Mouse (Mus musculus) gastrocnemius, adult 2 months (tissue): ENCODE data around the gene Fam69b. TPM values are rescaled to one million over a fixed set of nuclear protein-coding genes. Genes with fewer than 3 reads are reported as not detected.

Experiments used
- DNase-seq: peaks from one replicate; pipeline ENCODE4 v3.0.0; 2022
- H3K27ac ChIP-seq: fragments of 200-600 bp; 2 replicates; pipeline ENCODE4 v1.8.1; 2022; ENCODE audit warnings: mild to moderate bottlenecking
- H3K4me3 ChIP-seq: fragments of 200-600 bp; 2 replicates; pipeline ENCODE4 v1.8.1; 2022; ENCODE audit warnings: mild to moderate bottlenecking, moderate library complexity
- CTCF ChIP-seq: fragments of 200-600 bp; IDR thresholded peaks from 2 replicates; pipeline ENCODE4 v1.8.1; 2022; ENCODE audit warnings: antibody characterized with exemption, mild to moderate bottlenecking, moderate library complexity
- intact Hi-C: fragments of 180-260 bp; cut with DNase I; formaldehyde crosslinking; loops from one replicate; pipeline ENCODE4 v1.15.1; 2025
- long read RNA-seq, 2 experiments: library from polyadenylated mRNA; stranded (forward); transcript quantifications; one replicate each; pipeline ENCODE4 v2.0.0; 2021
- total RNA-seq, 2 experiments: library from RNA; stranded (reverse); gene quantifications; 2 replicates each; pipeline ENCODE4 v1.2.3; 2021

The Fam69b gene
- 1 to 10 TPM; 1.0 to 2.3 TPM for total RNA-seq
- long read RNA-seq, experiment 1, transcript Fam69b-201 (5 exons, 1,622 nt), result major isoform, 7 of 8 reads
- long read RNA-seq, experiment 1, partial matches to known transcripts, result 0 of 8 reads
- long read RNA-seq, experiment 1, other reads (novel, unspliced or antisense), result 1 of 8 reads
- long read RNA-seq, experiment 2, partial matches to known transcripts, result 0 of 5 reads
- long read RNA-seq, experiment 2, other reads (novel, unspliced or antisense), result 1 of 5 reads

DNA sequence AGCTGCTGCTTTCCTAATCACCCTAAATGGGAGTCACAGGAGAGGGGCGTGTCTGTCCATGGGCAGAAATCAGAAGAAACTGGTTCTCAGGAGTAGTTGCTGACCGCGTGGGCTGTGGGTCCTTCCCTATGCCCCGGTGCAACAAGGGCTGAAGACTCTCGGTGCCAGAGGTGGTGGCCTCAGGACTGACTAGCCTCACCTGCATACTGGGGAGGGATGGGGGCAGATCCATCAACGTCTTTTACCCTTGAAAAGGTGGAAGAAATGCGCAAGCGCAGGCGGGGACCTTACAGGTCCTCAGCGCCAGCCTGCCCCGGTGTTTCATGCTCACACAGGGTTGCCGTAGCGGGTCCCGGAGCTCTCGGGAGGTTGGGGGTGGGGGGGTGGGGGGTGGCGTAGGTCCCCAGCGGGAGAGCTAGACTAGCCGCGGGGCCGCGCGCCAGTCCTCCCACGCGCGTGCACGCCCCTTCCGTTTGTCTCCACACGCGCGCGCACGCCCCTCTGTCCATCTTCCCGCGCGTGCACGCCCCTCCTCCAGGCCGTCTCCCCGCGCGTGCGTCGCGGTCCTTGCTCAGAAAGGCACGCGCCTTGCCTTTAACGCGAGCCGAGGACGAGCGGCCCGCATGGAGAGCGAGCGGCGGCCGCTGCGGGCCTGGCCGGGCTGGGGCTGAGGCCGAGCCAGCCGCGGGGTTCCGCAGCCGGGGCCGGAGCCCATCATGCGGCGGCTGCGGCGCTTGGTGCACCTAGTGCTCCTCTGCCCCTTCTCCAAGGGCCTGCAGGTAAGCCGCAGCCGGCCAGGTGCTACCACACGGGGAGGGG lies at the start of gene Fam69b:
Fam69b (plus strand) TSS at position 537 of the 819 bp plus-strand sequence.
- H3K4me3 ChIP-seq, result peak within 1 kb of the TSS; percentile 82
- DNase-seq, result peak; percentile 75
- TF ChIP-seq CTCF, result no peak
- peak within 1 kb of the TSS; percentile 58; the same call in 1 of the 2 replicates for H3K27ac ChIP-seq
- intact Hi-C loops, result no loop called here

DNA sequence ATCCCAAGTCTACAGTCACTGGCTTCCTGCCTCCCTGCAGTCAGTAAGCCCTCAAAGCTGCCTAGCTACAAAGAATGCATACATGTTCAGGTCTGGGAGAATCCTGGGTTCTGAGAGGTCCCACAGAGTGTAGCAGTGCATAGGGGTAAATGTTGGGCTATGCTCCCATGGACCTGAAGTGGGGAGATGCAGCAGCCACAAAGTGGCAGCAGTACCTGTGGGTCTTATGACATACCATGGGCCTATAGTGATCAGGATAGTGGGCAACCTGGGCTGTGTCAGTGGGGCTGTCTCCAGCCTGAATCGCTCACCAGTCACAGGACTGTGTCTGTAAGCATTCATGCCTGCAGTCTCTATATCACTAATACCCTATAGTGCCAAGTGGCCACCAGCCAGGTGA lies 48.5 kb upstream of the Fam69b start, which contains the start of gene Egfl7:
Egfl7 (plus strand) TSS at position 301 of the 400 bp plus-strand sequence.
- TF ChIP-seq CTCF, result no peak
- intact Hi-C loops, result no loop called here
- H3K4me3 ChIP-seq, result peak within 1 kb of the TSS; percentile 65
- no peak for DNase-seq
- peak within 1 kb of the TSS; percentile 92 for H3K27ac ChIP-seq

DNA sequence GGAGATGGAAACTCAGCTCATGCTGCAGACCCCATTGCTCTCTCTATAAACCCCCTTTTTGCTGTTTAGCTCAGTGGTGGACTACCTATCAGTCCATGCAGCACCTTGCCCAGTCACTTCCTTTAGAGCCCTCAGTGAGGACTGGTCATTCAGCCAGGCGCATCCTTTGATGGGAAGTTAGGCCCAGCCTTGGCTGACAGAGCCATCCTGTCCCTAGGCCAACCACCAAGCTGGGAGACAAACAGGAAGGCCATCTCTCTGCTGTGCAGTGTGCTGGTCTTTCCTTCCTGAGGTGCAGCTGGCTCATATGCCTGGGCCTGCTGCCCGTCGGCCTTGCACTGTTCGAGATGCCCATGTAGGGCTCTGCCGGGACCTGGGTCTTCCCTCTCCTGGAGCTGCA lies 47.5 kb upstream of the Fam69b start:
- no peak for TF ChIP-seq CTCF
- Histone ChIP-seq H3K4me3 (peak overlapping the region; percentile 65), H3K27ac (peak overlapping the region; percentile 92)
- DNase-seq, result no peak
- intact Hi-C loops, result no loop called here

DNA sequence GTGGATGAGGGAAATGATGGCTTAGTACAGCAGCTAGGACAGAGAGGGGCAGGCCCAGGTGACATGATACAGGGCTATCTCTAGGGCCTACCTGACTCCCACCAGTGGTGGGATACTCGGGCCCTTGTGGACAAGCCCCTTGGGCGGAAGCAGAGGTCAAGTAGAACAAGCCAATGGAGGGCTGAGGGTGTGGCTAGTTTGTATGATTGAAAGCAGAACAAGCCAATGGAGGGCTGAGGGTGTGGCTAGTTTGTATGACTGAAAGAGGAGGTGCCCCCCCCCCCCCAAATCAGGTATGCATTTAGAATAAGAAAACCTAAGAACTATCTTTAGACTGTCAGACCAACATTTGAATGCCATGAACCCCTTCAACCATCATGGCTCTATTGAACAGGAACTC lies 46.1 kb upstream of the Fam69b start:
- Histone ChIP-seq H3K4me3 (peak overlapping the region; percentile 65), H3K27ac (peak overlapping the region; percentile 92)
- no peak for TF ChIP-seq CTCF
- intact Hi-C loops, result no loop called here
- no peak for DNase-seq

DNA sequence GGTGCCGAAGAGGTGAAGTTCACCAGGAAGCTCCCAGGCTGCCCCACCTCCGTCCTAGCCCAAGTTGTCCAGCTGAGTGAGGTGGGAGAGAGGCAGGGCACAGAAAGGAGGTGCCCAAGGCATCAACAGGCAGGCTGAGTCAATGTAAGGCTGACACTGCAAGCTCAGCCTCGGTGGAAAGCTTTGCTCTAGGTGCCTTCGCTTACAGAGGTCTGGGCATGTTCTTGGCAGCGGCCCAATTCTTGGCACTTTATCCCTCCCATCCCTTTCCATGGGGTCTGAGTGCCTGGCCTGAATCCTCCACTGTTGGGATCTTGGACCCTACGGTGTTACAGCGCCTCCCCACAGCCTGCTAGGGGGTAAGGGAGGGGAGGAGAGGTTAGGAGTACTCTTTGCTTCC lies 45.5 kb upstream of the Fam69b start:
- H3K4me3 ChIP-seq, result peak overlapping the region; percentile 65

DNA sequence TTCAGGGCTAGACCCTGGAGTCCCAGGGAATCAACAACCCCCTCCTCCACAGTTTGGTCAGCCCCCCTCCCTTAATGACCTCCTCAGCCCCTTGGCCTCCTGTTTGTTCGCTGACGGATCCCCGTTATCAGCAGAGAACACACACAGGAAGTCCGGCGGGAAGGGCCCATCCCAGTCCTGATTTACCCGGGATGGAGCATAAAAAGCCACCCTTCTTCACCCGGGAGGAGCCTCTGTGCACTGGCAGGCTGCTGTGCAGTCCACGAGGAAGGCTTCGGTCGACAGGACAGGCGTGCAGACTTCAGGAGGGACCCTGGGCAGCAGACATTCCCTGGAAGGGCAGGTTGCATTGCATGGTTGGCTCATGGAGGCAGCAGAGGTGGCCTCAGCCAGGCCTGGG lies 44.6 kb upstream of the Fam69b start:
- intact Hi-C loops, result loop anchor here (2.0 kb wide), 1 partner anchor 13 kb away; no protein-coding TSS in a partner anchor
- DNase-seq, result peak; percentile 75
- peak overlapping the region; percentile 92 for H3K27ac ChIP-seq
- peak overlapping the region; percentile 86 for H3K4me3 ChIP-seq
- TF ChIP-seq CTCF, result no peak

More for the DNA sequence above, 45.5 kb upstream of the Fam69b start:
- no peak for TF ChIP-seq CTCF
- no peak for DNase-seq
- intact Hi-C loops, result no loop called here
- peak overlapping the region; percentile 92 for H3K27ac ChIP-seq

DNA sequence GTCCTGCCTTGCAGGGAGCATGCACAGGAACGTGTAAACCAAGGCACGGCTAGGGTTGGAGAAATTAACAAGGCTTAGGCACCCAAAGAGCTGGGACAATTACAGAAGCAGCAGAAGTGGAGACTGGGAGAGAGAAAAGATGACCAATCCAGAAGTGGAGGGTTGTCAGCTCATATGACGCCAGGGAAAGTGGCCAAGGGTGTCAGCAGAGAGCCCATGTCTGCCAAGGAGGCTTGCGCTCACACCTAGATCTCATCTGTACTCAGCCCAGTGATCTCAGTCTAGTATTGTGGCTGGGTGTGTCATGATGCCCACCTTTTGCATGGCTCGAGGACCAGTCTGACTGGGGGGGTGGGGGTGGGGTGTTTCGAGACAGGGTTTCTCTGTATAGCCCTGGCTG lies 42.5 kb upstream of the Fam69b start:
- intact Hi-C loops, result loop anchor here (2.0 kb wide), 1 partner anchor 15 kb away; no protein-coding TSS in a partner anchor
- peak overlapping the region; percentile 92 for H3K27ac ChIP-seq
- DNase-seq, result peak; percentile 73

DNA sequence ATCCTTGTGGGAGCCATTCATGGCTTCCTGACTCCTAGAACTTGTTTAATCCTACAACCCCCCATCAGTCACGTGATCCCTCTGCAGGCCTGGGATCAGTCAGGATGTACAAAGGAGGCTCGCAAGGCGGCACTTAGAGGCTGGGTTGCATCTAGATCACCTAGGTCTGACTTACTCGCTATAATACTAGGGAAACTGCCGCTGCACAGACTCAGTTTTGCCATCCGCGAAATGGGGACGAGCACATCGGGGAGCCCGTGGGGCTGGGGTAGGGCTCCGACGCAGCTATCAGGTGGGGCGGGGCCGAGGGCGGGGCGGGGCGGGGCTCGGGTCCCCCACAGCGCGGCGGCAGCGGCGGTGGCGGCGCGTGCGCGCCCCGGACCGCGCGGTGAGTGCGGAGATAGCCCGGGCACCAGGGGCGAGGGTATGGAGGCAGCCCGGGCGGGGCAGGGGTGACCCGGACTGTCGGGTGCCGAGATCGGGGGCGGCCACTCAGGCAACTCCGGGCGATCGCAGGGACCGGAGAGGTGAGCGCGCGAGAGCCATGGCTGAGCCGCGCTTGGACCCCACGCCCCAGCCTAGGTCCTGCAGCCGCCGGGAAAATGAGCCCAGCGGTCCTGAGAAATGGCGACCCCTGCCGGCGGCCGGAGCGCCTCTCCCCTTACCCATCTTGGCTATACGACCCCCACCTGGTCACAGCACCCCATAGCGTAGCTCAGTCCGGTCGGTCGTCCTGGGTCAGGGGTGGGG lies 41.8 kb upstream of the Fam69b start, which contains the start of gene Gm20532:
Gm20532 (plus strand) TSS at position 346 of the 750 bp plus-strand sequence.
- peak within 1 kb of the TSS; percentile 92 for H3K27ac ChIP-seq
- DNase-seq, result peak; percentile 73
- H3K4me3 ChIP-seq, result peak within 1 kb of the TSS; percentile 86
- TF ChIP-seq CTCF, result peak; percentile 73
- intact Hi-C loops, result no loop called here

More for the DNA sequence above, 42.5 kb upstream of the Fam69b start:
- TF ChIP-seq CTCF, result no peak
- H3K4me3 ChIP-seq, result peak overlapping the region; percentile 86

DNA sequence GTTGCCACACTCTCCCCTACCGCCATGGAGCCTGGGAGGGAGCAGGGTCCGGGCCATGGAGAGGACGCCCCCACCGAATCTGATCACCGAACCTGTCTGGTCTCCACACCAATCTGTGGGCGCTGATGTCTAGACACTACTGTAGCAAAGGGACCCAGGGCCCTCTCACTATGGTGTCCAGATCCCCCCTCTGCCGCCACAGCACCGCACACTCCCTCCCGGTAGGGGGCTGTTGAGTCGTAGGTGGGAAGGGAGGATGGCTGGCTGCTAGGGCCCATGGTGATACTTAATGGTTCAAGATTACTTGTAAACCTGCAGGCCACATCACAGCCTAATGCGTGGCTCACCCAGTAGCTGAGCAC lies 41.2 kb upstream of the Fam69b start:
- no peak for TF ChIP-seq CTCF
- H3K27ac ChIP-seq, result peak overlapping the region; percentile 92
- DNase-seq, result no peak
- peak overlapping the region; percentile 86 for H3K4me3 ChIP-seq
- intact Hi-C loops, result no loop called here

DNA sequence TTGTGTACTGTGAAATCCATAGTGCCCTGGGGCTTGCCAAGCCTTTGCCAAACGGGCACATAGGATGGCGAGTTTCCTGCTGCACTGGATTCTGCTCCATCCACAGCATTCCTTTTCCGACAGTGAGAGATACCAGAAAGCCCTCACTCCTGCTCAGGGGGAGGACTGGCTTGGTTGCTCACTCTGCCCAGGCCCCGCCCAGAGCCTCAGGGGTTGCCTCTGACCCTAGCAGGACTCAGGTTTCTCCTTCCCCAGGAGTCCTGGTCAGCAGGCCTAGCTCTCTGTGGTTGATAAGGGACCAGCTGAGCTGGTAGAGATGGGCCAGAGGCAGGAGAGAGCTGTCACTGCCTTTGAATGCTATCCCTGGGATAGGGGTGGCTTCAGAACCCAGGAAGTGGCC lies 39.7 kb upstream of the Fam69b start:
- H3K27ac ChIP-seq, result peak overlapping the region; percentile 92
- peak overlapping the region; percentile 86 for H3K4me3 ChIP-seq
- intact Hi-C loops, result no loop called here
- no peak for TF ChIP-seq CTCF
- DNase-seq, result no peak

DNA sequence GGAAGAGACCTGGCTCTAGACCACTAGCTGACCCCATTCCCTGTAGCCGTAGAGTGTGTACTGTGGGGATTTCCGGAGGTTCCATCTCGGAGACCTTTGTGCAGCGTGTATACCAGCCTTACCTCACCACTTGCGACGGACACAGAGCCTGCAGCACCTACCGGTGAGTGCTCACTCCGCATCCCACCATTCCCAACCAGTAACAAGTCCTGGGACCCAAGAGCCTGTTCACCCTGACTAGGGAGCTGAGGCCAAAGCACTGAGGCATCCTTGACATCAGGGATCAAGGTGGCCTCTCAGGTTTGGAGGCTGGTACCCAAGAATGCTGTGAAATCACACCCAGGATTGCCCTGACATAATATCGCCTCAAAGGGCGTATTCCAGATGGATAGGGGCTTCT lies 39.0 kb upstream of the Fam69b start:
- Histone ChIP-seq H3K27ac (peak overlapping the region; percentile 92), H3K4me3 (peak overlapping the region; percentile 86)
- DNase-seq, result no peak
- TF ChIP-seq CTCF, result no peak
- intact Hi-C loops, result no loop called here

DNA sequence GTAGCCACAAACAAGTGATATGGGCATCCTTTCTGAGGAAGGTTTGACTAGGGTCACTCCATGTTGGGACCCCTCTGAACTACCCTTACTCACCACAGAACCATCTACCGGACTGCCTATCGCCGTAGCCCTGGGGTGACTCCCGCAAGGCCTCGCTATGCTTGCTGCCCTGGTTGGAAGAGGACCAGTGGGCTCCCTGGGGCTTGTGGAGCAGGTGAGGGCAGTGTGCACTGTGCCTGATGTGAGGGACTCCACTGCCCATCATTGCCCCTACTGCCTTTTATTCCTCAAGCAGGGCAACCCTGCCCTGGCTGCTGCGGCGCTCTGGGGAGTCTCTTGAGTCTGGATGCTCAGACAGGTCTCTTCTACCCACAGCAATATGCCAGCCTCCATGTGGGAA lies 38.0 kb upstream of the Fam69b start:
- TF ChIP-seq CTCF, result no peak
- H3K4me3 ChIP-seq, result peak overlapping the region; percentile 86
- intact Hi-C loops, result no loop called here
- DNase-seq, result no peak
- H3K27ac ChIP-seq, result peak overlapping the region; percentile 92
